Mouse (Mus musculus) MEL (cell line): ENCODE measurements at regions not wholly inside any gene's neighbourhood (a gene's known extent, or its start where the extent isn't known, plus 50 kb on each side); places are given as distances from the start of the nearest gene placed in this dataset.

Experiments used
- BHLHE40 ChIP-seq: IDR thresholded peaks from 2 replicates; pipeline ENCODE4 v1.6.1; 2012; ENCODE audit warnings: low read depth, mild to moderate bottlenecking, inconsistent platforms, low read length, improper control_type of control experiment, borderline replicate concordance
- CTCF ChIP-seq, 3 experiments: IDR thresholded peaks in 2 of 3; conservative IDR thresholded peaks in 1 of 3; 2 replicates each; pipeline ENCODE4 v1.5.1; 2011 to 2012; ENCODE audit warnings: low read length in 3 of 3, low read depth in 2 of 3, mild to moderate bottlenecking in 2 of 3, improper control_type of control experiment in 1 of 3, inconsistent platforms in 1 of 3, mixed read lengths in 1 of 3, moderate library complexity in 1 of 3; ENCODE audit not compliant: control insufficient read depth in 1 of 3, insufficient read depth in 1 of 3, poor library complexity in 1 of 3, severe bottlenecking in 1 of 3
- EP300 ChIP-seq, 2 experiments: IDR thresholded peaks; 2 replicates each; pipeline ENCODE4 v1.6.1; 2011; ENCODE audit warnings: improper control_type of control experiment in 2 of 2, low read length in 2 of 2, low read depth in 1 of 2, mild to moderate bottlenecking in 1 of 2
- HCFC1 ChIP-seq: IDR thresholded peaks from 2 replicates; pipeline ENCODE4 v1.6.1; 2012; ENCODE audit warnings: low read depth, mild to moderate bottlenecking, inconsistent platforms, low read length, improper control_type of control experiment, moderate library complexity
- RAD21 ChIP-seq: IDR thresholded peaks from 2 replicates; pipeline ENCODE4 v1.6.1; 2011; ENCODE audit warnings: mild to moderate bottlenecking, low read depth, low read length, improper control_type of control experiment
- USF1 ChIP-seq: IDR thresholded peaks from 2 replicates; pipeline ENCODE4 v1.6.1; 2014; ENCODE audit warnings: low read depth, mild to moderate bottlenecking, inconsistent platforms, low read length, improper control_type of control experiment, moderate library complexity

DNA sequence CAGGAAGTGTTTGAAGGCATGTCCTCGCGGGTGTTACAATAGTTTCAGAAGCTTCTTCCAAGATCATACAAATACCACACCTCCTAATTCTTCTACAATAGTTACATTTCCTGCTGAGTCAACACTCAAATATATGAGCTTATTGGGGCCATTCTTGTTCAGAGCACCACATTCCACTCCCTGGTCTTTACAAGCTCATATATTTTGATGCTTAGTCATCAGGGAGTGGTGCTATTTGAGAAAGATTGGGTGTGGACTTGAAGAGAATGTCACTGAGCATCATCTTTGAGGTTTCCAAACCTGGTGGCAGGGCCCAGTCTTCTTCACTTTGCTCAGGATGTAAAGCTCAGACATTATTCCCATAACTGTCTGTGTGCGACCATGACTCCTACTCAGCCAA is 685.9 kb upstream of the Negr1 start:
- TF ChIP-seq BHLHE40: no peak
- no peak for TF ChIP-seq RAD21
- no peak for TF ChIP-seq CTCF (IDR thresholded peaks at IDR 0.05 in 2 of 3, conservative IDR thresholded peaks at IDR 0.05 in 1 of 3; ENCODE audit: control insufficient read depth in 1 of 3, insufficient read depth in 1 of 3, low read depth in 2 of 3, low read length in 3 of 3, poor library complexity in 1 of 3, severe bottlenecking in 1 of 3)
- no peak for TF ChIP-seq HCFC1
- no peak for TF ChIP-seq EP300 (IDR thresholded peaks at IDR 0.05; ENCODE audit: low read depth in 1 of 2, low read length in 2 of 2)
- no peak for TF ChIP-seq USF1
